Mouse (Mus musculus) CH12.LX (cell line): ENCODE measurements around the gene Dync1i1.

Experiments
- CHD2 ChIP-seq: IDR thresholded peaks from 2 replicates; pipeline ENCODE4 v1.6.1; 2011; ENCODE audit warnings: low read length, improper control_type of control experiment
- CTCF ChIP-seq, 2 experiments: IDR thresholded peaks in 1 of 2; conservative IDR thresholded peaks in 1 of 2; 2 replicates each; pipeline ENCODE4 v1.5.1; 2011 to 2012; ENCODE audit warnings: low read depth in 2 of 2, low read length in 2 of 2, improper control_type of control experiment in 1 of 2, inconsistent platforms in 1 of 2, mild to moderate bottlenecking in 1 of 2, moderate library complexity in 1 of 2
- ELF1 ChIP-seq: IDR thresholded peaks from 2 replicates; pipeline ENCODE4 v1.6.1; 2014; ENCODE audit warnings: low read depth, mild to moderate bottlenecking, inconsistent platforms, low read length, improper control_type of control experiment
- ETS1 ChIP-seq: conservative IDR thresholded peaks from 2 replicates; pipeline ENCODE4 v1.6.1; 2012; ENCODE audit warnings: low read depth, mild to moderate bottlenecking, inconsistent platforms, low read length, improper control_type of control experiment, moderate library complexity
- MEF2A ChIP-seq: IDR thresholded peaks from 2 replicates; pipeline ENCODE4 v1.6.1; 2014; ENCODE audit warnings: low read depth, mild to moderate bottlenecking, inconsistent platforms, low read length, improper control_type of control experiment, borderline replicate concordance
- ZNF384 ChIP-seq: IDR thresholded peaks from 2 replicates; pipeline ENCODE4 v1.6.1; 2012; ENCODE audit warnings: low read depth, low read length, improper control_type of control experiment, inconsistent platforms

GRCm38 (mm10) chr6:5993056-5993455 is 267.6 kb downstream of the Dync1i1 start:
- TF ChIP-seq CHD2 (no peak), ZNF384 (no peak), MEF2A (no peak), CTCF (conservative IDR thresholded peaks at IDR 0.05 in 1 of 2, IDR thresholded peaks at IDR 0.05 in 1 of 2; ENCODE audit: low read depth in 2 of 2, low read length in 2 of 2) (no peak), ETS1 (no peak), ELF1 (no peak)
